Mouse (Mus musculus) heart, postnatal 0 days (tissue): ENCODE data around the gene Kdm4b.

Source experiments
- CTCF ChIP-seq: IDR thresholded peaks from 2 replicates; pipeline ENCODE4 v1.5.1; 2016; ENCODE audit warnings: antibody characterized with exemption, control low read depth, low read depth
- EP300 ChIP-seq: IDR thresholded peaks from 2 replicates; pipeline ENCODE4 v1.6.1; 2016; ENCODE audit warnings: antibody characterized with exemption, low read depth

DNA sequence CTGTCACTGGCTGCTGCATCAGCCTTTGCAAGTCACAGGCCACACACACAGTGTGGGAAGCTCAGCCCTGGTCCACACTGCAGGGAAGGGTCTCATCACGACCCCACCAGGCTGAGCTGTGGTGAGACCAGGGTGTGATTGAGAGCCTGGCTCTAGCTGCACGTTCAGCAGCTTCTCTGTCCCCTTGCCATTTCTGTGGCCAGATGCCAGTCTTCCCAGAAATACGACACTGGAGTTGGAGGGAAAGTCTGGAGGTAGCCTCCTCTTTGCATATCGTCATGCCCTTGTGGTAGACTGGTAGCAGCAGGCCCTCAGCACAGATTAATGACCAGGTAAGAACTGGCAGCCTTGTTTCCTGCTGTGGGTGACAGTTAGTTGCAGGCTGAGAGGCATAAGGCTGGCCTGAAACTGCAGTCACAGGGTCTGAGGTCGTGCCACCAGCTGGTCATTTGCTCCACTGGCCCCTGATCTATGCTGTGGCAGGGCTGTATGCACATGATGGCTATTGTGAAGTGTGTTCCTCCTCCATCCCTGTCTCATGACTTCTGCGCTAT is 53.5 kb downstream of the Kdm4b start:
- TF ChIP-seq CTCF (no peak), EP300 (no peak)
